Mouse (Mus musculus): ENCODE results near the gene Gm14685.
"Not testable (repeated sequence)": the region's sequence is repeated elsewhere in the genome, so short reads cannot be mapped to it uniquely, and the experiment has no call there.

The Gm14685 gene

GRCm38 (mm10) chrX:73116747-73117146 is at the start of gene Gm14685:
TSS of gene Gm14685 (plus strand) at chrX:73117047.
- DNase-seq (ENCODE audit: low read depth, low spot score): not testable (repeated sequence)

GRCm38 (mm10) chrX:73082267-73083055 is 34.4 kb upstream of the Gm14685 start, which contains the start of gene Xlr4a:
TSS of gene Xlr4a (minus strand) at chrX:73082478.
- DNase-seq (ENCODE audit: low read depth, low spot score): not testable (repeated sequence)

GRCm38 (mm10) chrX:73096941-73097508 is 19.8 kb upstream of the Gm14685 start, which contains the start of gene Xlr3a:
TSS of gene Xlr3a (minus strand) at chrX:73097095.
- not testable (repeated sequence) for DNase-seq (ENCODE audit: low read depth, low spot score)

- DNase-seq (ENCODE audit: low read depth, low spot score): not testable (repeated sequence)
These were observed 6.3 kb downstream of the Gm14685 start for GRCm38 (mm10) chrX:73122859-73123829.

- DNase-seq (ENCODE audit: low read depth, low spot score): not testable (repeated sequence)
These were observed 26.4 kb downstream of the Gm14685 start for GRCm38 (mm10) chrX:73143218-73143618.

- not testable (repeated sequence) for DNase-seq (ENCODE audit: low read depth, low spot score)
These were observed 31.6 kb downstream of the Gm14685 start, which contains the start of gene Xlr5b for GRCm38 (mm10) chrX:73148496-73148895. TSS of gene Xlr5b (plus strand) at chrX:73148796.

GRCm38 (mm10) chrX:73149350-73149749 is 32.5 kb downstream of the Gm14685 start, which contains the start of gene DXBay18:
TSS of gene DXBay18 (minus strand) at chrX:73149450.
- not testable (repeated sequence) for DNase-seq (ENCODE audit: low read depth, low spot score)

- DNase-seq (ENCODE audit: low read depth, low spot score): not testable (repeated sequence)
These were observed 60.0 kb downstream of the Gm14685 start, which contains the start of gene Spin2d for GRCm38 (mm10) chrX:73176889-73177288. TSS of gene Spin2d (minus strand) at chrX:73176989.
